Mouse (Mus musculus): ENCODE data around the gene Sema6d. TPM values are rescaled to one million over a fixed set of nuclear protein-coding genes. Genes with fewer than 3 reads are reported as not detected.

Gene Sema6d
- total and polyA plus RNA-seq, 2 experiments from 2014 or later, result 22.6 to 64.8 TPM

- Histone ChIP-seq H3K4me1 (ENCODE audit: insufficient read depth, low read length) (no peaks in the 10 kb centered on the region), H3K4me3 (ENCODE audit: low read depth, low read length) (no peak overlapping the region), H3K27ac (ENCODE audit: low read depth, low read length) (no peak overlapping the region), H3K4me2 (ENCODE audit: low read depth, low read length, poor library complexity, severe bottlenecking) (no peak overlapping the region), H3K9me3 (ENCODE audit: low read length) (no peaks in the 10 kb centered on the region), H3K36me3 (ENCODE audit: insufficient read depth, low read length) (no peaks in the 10 kb centered on the region), H3K9ac (replicated peaks; ENCODE audit: low read length, poor library complexity, severe bottlenecking) (no peak overlapping the region), H3K27me3 (ENCODE audit: insufficient read depth, low read length) (no peaks in the 10 kb centered on the region)
- 41% methylated on average over 2 of the region's 2 CpGs for WGBS
- no peak for TF ChIP-seq CTCF (IDR thresholded peaks at IDR 0.05)
- DNase-seq (ENCODE audit: low spot score) (peak; percentile 80), ATAC-seq (ENCODE audit: low FRiP score) (peak; percentile 60; the same call in 1 of the 2 replicates)
Measured at GRCm38 (mm10) chr2:124369991-124370390, 280.2 kb downstream of the Sema6d start.

DNA sequence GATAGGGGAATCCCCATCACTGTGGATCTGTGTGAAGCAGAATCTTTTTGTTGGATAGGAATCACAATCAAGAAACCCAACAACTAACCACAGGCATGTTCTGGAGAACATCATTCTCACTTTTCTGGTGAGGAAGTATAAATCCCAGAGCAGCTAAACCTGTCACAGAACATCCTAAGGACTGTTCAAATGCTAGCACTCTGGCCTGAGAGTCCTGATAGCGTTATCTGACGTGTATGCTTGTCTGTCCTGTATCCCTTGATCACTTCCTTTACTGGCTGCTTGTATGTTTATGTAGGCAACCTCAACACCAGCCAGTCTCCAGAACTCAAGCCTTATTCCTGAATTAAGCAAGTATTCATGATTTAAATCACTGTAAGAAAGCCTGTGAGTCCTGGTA, 281.6 kb downstream of the Sema6d start:
- Histone ChIP-seq H3K9me3 (ENCODE audit: low read length) (no peaks in the 10 kb centered on the region), H3K27me3 (ENCODE audit: insufficient read depth, low read length) (no peaks in the 10 kb centered on the region), H3K4me3 (ENCODE audit: low read depth, low read length) (no peak overlapping the region), H3K4me2 (ENCODE audit: low read depth, low read length, poor library complexity, severe bottlenecking) (no peak overlapping the region), H3K27ac (ENCODE audit: low read depth, low read length) (no peak overlapping the region), H3K9ac (replicated peaks; ENCODE audit: low read length, poor library complexity, severe bottlenecking) (no peak overlapping the region), H3K4me1 (ENCODE audit: insufficient read depth, low read length) (no peaks in the 10 kb centered on the region), H3K36me3 (ENCODE audit: insufficient read depth, low read length) (no peaks in the 10 kb centered on the region)
- DNase-seq (ENCODE audit: low spot score) (no peak), ATAC-seq (ENCODE audit: low FRiP score) (no peak)
- 79% methylated on average over 2 of the region's 2 CpGs for WGBS
- no peak for TF ChIP-seq CTCF (IDR thresholded peaks at IDR 0.05)

DNA sequence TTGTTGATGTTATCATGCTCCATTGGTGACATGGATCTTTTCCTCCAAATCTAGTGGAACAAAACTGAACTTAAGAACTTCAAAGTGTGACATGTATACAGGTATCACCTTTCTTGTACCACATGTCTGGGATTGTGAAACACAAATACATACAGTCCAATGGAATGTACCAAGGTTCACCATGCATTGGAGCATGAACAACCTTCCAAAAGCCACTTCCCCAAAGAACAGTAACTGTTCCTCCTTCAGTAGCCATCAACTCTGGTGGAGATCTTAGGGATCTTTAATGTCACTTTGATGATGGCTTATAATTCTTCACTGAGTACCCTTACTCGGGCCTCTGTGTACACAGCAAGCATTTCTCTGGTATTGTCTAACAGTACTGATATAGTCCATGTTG, 295.3 kb downstream of the Sema6d start:
- H3K4me1 ChIP-seq (ENCODE audit: insufficient read depth, low read length), result no peaks in the 10 kb centered on the region
- no peak for ATAC-seq (ENCODE audit: low FRiP score)
- H3K9me3 ChIP-seq (ENCODE audit: low read length), result no peaks in the 10 kb centered on the region
- no peak for DNase-seq (ENCODE audit: low spot score)
- no peaks in the 10 kb centered on the region for H3K27me3 ChIP-seq (ENCODE audit: insufficient read depth, low read length)
- H3K27ac ChIP-seq (ENCODE audit: low read depth, low read length), result no peak overlapping the region
- H3K4me2 ChIP-seq (ENCODE audit: low read depth, low read length, poor library complexity, severe bottlenecking), result no peak overlapping the region
- WGBS, result 93% methylated on average over 1 of the region's 1 CpGs
- no peak overlapping the region for H3K9ac ChIP-seq (replicated peaks; ENCODE audit: low read length, poor library complexity, severe bottlenecking)
- H3K36me3 ChIP-seq (ENCODE audit: insufficient read depth, low read length), result no peaks in the 10 kb centered on the region
- TF ChIP-seq CTCF (IDR thresholded peaks at IDR 0.05), result no peak
- no peak overlapping the region for H3K4me3 ChIP-seq (ENCODE audit: low read depth, low read length)

GRCm38 (mm10) chr2:124385722-124386121, 296.0 kb downstream of the Sema6d start:
- DNase-seq (ENCODE audit: low spot score) (no peak), ATAC-seq (ENCODE audit: low FRiP score) (no peak)
- TF ChIP-seq CTCF (IDR thresholded peaks at IDR 0.05), result no peak
- Histone ChIP-seq H3K4me3 (ENCODE audit: low read depth, low read length) (no peak overlapping the region), H3K27me3 (ENCODE audit: insufficient read depth, low read length) (no peaks in the 10 kb centered on the region), H3K36me3 (ENCODE audit: insufficient read depth, low read length) (no peaks in the 10 kb centered on the region), H3K9me3 (ENCODE audit: low read length) (no peaks in the 10 kb centered on the region), H3K9ac (replicated peaks; ENCODE audit: low read length, poor library complexity, severe bottlenecking) (no peak overlapping the region), H3K4me1 (ENCODE audit: insufficient read depth, low read length) (no peaks in the 10 kb centered on the region), H3K27ac (ENCODE audit: low read depth, low read length) (no peak overlapping the region), H3K4me2 (ENCODE audit: low read depth, low read length, poor library complexity, severe bottlenecking) (no peak overlapping the region)
- WGBS, result 59% methylated on average over 1 of the region's 1 CpGs

DNA sequence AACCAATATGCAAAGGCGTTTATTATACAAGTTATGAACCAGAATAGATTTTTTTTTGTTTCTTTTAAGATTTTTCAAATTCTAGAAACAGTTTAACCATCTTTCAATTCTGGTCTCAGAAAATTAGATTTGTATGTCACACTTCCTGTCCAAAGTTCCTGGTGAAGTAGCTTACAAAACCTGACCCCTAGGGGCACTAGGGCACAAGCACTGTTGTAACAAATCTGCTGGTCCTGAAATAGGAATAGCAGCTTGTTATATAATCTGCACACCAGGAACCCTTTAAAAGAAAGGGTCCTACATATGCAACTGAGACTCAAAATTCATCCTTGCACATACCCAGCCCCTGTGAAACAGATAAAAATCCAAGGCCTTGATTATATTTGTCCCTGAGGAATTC, 298.5 kb downstream of the Sema6d start:
- Histone ChIP-seq H3K27ac (ENCODE audit: low read depth, low read length) (no peak overlapping the region), H3K27me3 (ENCODE audit: insufficient read depth, low read length) (no peaks in the 10 kb centered on the region), H3K4me2 (ENCODE audit: low read depth, low read length, poor library complexity, severe bottlenecking) (no peak overlapping the region), H3K36me3 (ENCODE audit: insufficient read depth, low read length) (no peaks in the 10 kb centered on the region), H3K4me3 (ENCODE audit: low read depth, low read length) (no peak overlapping the region), H3K9ac (replicated peaks; ENCODE audit: low read length, poor library complexity, severe bottlenecking) (no peak overlapping the region), H3K4me1 (ENCODE audit: insufficient read depth, low read length) (no peaks in the 10 kb centered on the region), H3K9me3 (ENCODE audit: low read length) (no peaks in the 10 kb centered on the region)
- 93% methylated on average over 1 of the region's 1 CpGs for WGBS
- peak; percentile 17; the same call in 1 of the 2 replicates for TF ChIP-seq CTCF (IDR thresholded peaks at IDR 0.05)
- DNase-seq (ENCODE audit: low spot score) (no peak), ATAC-seq (ENCODE audit: low FRiP score) (no peak)

GRCm38 (mm10) chr2:124396733-124397132, 307.0 kb downstream of the Sema6d start:
- TF ChIP-seq CTCF (IDR thresholded peaks at IDR 0.05), result no peak
- H3K27ac ChIP-seq (ENCODE audit: low read depth, low read length), result no peak overlapping the region
- no peak for DNase-seq (ENCODE audit: low spot score)
- no peaks in the 10 kb centered on the region for H3K27me3 ChIP-seq (ENCODE audit: insufficient read depth, low read length)
- H3K36me3 ChIP-seq (ENCODE audit: insufficient read depth, low read length), result no peaks in the 10 kb centered on the region
- H3K4me2 ChIP-seq (ENCODE audit: low read depth, low read length, poor library complexity, severe bottlenecking), result no peak overlapping the region
- no peak overlapping the region for H3K4me3 ChIP-seq (ENCODE audit: low read depth, low read length)
- no peaks in the 10 kb centered on the region for H3K4me1 ChIP-seq (ENCODE audit: insufficient read depth, low read length)
- no peak for ATAC-seq (ENCODE audit: low FRiP score)
- no peaks in the 10 kb centered on the region for H3K9me3 ChIP-seq (ENCODE audit: low read length)
- WGBS, result 94% methylated on average over 4 of the region's 4 CpGs
- no peak overlapping the region for H3K9ac ChIP-seq (replicated peaks; ENCODE audit: low read length, poor library complexity, severe bottlenecking)

Data from midbrain, postnatal 0 days (tissue).